Mouse (Mus musculus) midbrain, postnatal 0 days (tissue): ENCODE results near the gene Dbp. TPM values are rescaled to one million over a fixed set of nuclear protein-coding genes. Genes with fewer than 3 reads are reported as not detected.

Experiments
- ATAC-seq: fragments of 200-750 bp; cut with Nextera tagmentation; 2 replicates; pipeline ENCODE4 v1.8.0; 2017; ENCODE audit warnings: moderate number of reproducible peaks, mild to moderate bottlenecking, moderate TSS enrichment, moderate library complexity; ENCODE audit not compliant: low FRiP score
- DNase-seq: peaks from one replicate; pipeline ENCODE4 v3.0.0-alpha.2; 2015; ENCODE audit warnings: low spot score
- H3K27ac ChIP-seq: fragments of 300-500 bp; sonication (generic); 2 replicates; pipeline ENCODE4 v1.5.1; 2014; ENCODE audit warnings: low read depth, mild to moderate bottlenecking, low read length, mixed read lengths
- H3K27me3 ChIP-seq: fragments of 300-500 bp; sonication (generic); 2 replicates; pipeline ENCODE4 v1.6.1; 2014; ENCODE audit warnings: low read length, control low read depth, mixed read lengths; ENCODE audit not compliant: insufficient read depth
- H3K36me3 ChIP-seq: fragments of 300-500 bp; sonication (generic); 2 replicates; pipeline ENCODE4 v1.6.1; 2014; ENCODE audit warnings: low read length, control low read depth, mixed read lengths; ENCODE audit not compliant: insufficient read depth
- H3K4me1 ChIP-seq: fragments of 300-500 bp; sonication (generic); 2 replicates; pipeline ENCODE4 v1.6.1; 2014; ENCODE audit warnings: mild to moderate bottlenecking, control low read depth, antibody characterized with exemption, low read length, mixed read lengths; ENCODE audit not compliant: insufficient read depth
- H3K4me2 ChIP-seq: fragments of 300-500 bp; sonication (generic); 2 replicates; pipeline ENCODE4 v1.6.1; 2014; ENCODE audit warnings: low read depth, mild to moderate bottlenecking, low read length, mixed read lengths; ENCODE audit not compliant: poor library complexity, severe bottlenecking
- H3K4me3 ChIP-seq: fragments of 300-500 bp; sonication (generic); 2 replicates; pipeline ENCODE4 v1.5.1; 2014; ENCODE audit warnings: low read depth, mild to moderate bottlenecking, low read length, moderate library complexity
- H3K9ac ChIP-seq: fragments of 300-500 bp; sonication (generic); replicated peaks from 2 replicates; pipeline ENCODE4 v1.6.1; 2014; ENCODE audit warnings: mild to moderate bottlenecking, low read length, moderate library complexity, mixed read lengths; ENCODE audit not compliant: poor library complexity, severe bottlenecking
- H3K9me3 ChIP-seq: fragments of 300-500 bp; sonication (generic); 2 replicates; pipeline ENCODE4 v1.6.1; 2016; ENCODE audit warnings: low read length, control low read depth
- CTCF ChIP-seq: IDR thresholded peaks from 2 replicates; pipeline ENCODE4 v1.5.1; 2016; ENCODE audit warnings: antibody characterized with exemption, mild to moderate bottlenecking
- WGBS: fragments of 180-500 bp; shearing (Covaris S2); extraction: QIAGEN DNeasy Blood & Tissue Kit; methylation state at CpG from one replicate; pipeline ENCODE4 v1.1.7; 2014; 5-methylcytosine and 5-hydroxymethylcytosine counted together
- polyA plus RNA-seq: library from polyadenylated mRNA; unstranded; fragments of >200 nt; fragmentation: Nextera tagmentation; extraction: Ambion mirVana; gene quantifications from 2 replicates; pipeline ENCODE4 v1.2.1, GENCODE M21; 2015
- total RNA-seq: library from RNA; depleted of rRNA; stranded (reverse); fragments of >200 nt; gene quantifications from 2 replicates; pipeline ENCODE4 v1.2.3, GENCODE M21; 2014

Gene Dbp
- total and polyA plus RNA-seq, 2 experiments from 2014 or later: 4.6 to 9.6 TPM

DNA sequence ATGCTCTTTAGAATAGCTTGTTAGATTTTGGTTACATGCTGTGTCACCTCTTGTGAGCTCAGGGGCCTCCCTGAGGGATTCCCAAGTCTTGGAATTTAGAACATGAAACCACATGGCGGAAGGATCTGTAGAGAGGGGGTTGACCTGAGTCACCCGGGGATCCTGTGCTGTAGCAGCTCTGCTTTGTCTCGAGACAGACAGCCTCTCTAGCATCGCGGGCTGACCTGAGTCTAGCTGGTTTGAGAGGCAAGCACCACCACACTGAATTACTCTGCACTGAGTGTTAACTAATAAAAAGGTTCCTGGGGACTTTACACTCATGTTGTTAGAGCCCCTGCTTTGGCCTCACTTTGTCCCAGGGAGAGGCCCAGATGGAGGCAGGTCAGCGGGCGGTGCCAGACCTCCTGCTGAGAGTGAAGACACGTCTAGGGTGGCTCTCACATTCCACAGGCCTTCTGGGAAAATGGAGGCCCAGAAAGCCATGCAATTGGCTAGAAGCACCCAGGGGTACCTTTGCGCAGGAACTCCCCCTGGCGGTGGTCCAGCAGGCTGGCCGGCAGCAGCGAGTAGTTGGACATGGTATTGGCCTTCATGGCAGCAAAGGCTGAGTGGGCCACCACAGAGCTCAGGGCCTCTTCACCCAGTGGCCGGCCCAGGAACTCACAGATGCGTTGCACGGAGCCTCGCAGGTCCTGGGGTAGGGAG lies 26.0 kb downstream of the Dbp start:
- peak; percentile 64 for TF ChIP-seq CTCF
- 18% methylated on average over 16 of the region's 16 CpGs for WGBS
- peaks cover 5% of the 10 kb centered on the region for H3K36me3 ChIP-seq
- no peak overlapping the region for H3K9ac ChIP-seq
- no peak overlapping the region for H3K4me2 ChIP-seq
- H3K4me1 ChIP-seq: no peaks in the 10 kb centered on the region
- no peaks in the 10 kb centered on the region for H3K9me3 ChIP-seq
- no peaks in the 10 kb centered on the region for H3K27me3 ChIP-seq
- no peak overlapping the region for H3K4me3 ChIP-seq
- ATAC-seq: no peak
- no peak for DNase-seq
- no peak overlapping the region for H3K27ac ChIP-seq

GRCm38 (mm10) chr7:45733477-45733876 lies 28.6 kb downstream of the Dbp start:
- DNase-seq: no peak
- H3K4me1 ChIP-seq: no peaks in the 10 kb centered on the region
- H3K4me3 ChIP-seq: no peak overlapping the region
- no peaks in the 10 kb centered on the region for H3K9me3 ChIP-seq
- H3K36me3 ChIP-seq: no peaks in the 10 kb centered on the region
- no peak for ATAC-seq
- 86% methylated on average over 5 of the region's 5 CpGs for WGBS
- H3K4me2 ChIP-seq: no peak overlapping the region
- no peak for TF ChIP-seq CTCF
- no peak overlapping the region for H3K9ac ChIP-seq
- no peak overlapping the region for H3K27ac ChIP-seq
- H3K27me3 ChIP-seq: no peaks in the 10 kb centered on the region

DNA sequence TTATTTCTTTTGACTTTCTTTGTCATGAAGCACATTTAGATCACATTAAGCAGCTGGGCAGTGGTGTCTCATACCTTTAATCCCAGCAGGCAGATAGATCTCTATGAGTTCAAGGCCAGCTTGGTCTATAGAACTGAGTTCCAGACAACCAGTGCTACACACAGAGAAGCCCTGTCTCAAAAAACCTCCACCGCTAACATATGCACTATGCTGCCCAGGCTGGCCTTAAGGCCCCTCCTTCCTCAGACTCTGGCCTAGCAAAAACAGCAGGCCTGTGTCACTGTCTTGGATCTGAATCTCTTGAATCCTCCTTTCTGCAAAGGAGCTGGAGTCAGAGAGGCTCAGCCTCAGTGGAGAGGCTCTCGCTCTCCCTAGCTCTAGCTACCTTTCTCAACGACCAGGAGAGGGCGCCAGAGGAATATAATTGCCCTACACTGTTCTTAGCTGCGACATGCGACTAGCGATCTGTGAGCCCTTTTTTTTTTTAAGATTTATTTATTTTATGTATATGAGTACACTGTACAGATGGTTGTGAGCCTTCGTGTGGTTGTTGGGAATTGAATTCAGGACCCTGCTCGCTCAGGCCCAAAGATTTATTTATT lies 34.4 kb downstream of the Dbp start:
- H3K9ac ChIP-seq: no peak overlapping the region
- H3K27ac ChIP-seq: no peak overlapping the region
- no peaks in the 10 kb centered on the region for H3K27me3 ChIP-seq
- H3K4me2 ChIP-seq: no peak overlapping the region
- no peaks in the 10 kb centered on the region for H3K9me3 ChIP-seq
- peak; percentile 87 for DNase-seq
- H3K4me3 ChIP-seq: no peak overlapping the region
- WGBS: 9% methylated on average over 9 of the region's 9 CpGs
- no peaks in the 10 kb centered on the region for H3K36me3 ChIP-seq
- H3K4me1 ChIP-seq: no peaks in the 10 kb centered on the region
- peak; percentile 83; the same call in 1 of the 2 replicates for ATAC-seq
- TF ChIP-seq CTCF: peak; percentile 87

GRCm38 (mm10) chr7:45739820-45740219 lies 34.9 kb downstream of the Dbp start:
- no peaks in the 10 kb centered on the region for H3K9me3 ChIP-seq
- ATAC-seq: no peak
- H3K27me3 ChIP-seq: no peaks in the 10 kb centered on the region
- DNase-seq: no peak
- H3K4me2 ChIP-seq: no peak overlapping the region
- no peak for TF ChIP-seq CTCF
- H3K36me3 ChIP-seq: no peaks in the 10 kb centered on the region
- no peak overlapping the region for H3K9ac ChIP-seq
- 68% methylated on average over 10 of the region's 10 CpGs for WGBS
- no peaks in the 10 kb centered on the region for H3K4me1 ChIP-seq
- no peak overlapping the region for H3K4me3 ChIP-seq
- H3K27ac ChIP-seq: no peak overlapping the region

DNA sequence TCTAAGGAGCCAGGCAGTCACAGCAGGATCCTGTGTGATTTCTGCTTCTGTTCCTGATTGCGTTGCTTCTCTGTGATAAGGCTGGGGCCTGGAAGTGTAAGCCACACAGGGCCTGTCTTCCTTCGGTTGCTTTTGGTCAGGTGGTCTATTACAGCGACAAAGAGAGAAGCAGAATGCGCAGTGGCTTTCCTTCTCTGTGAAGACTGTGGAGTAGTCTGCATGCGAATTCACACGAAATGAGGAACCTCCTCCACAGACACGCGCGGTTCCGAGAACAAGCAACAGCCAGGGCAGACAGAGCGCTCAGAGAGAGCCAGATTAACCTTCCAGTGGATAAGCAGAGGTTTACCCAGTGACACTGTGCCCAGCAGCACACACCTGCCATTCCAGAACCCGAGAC lies 36.4 kb downstream of the Dbp start:
- H3K36me3 ChIP-seq: no peaks in the 10 kb centered on the region
- H3K27ac ChIP-seq: no peak overlapping the region
- H3K27me3 ChIP-seq: no peaks in the 10 kb centered on the region
- WGBS: 85% methylated on average over 12 of the region's 12 CpGs
- DNase-seq (no peak), ATAC-seq (no peak)
- H3K4me3 ChIP-seq: no peak overlapping the region
- H3K9ac ChIP-seq: no peak overlapping the region
- no peaks in the 10 kb centered on the region for H3K4me1 ChIP-seq
- H3K9me3 ChIP-seq: no peaks in the 10 kb centered on the region
- H3K4me2 ChIP-seq: no peak overlapping the region
- no peak for TF ChIP-seq CTCF

GRCm38 (mm10) chr7:45741777-45742176 lies 36.9 kb downstream of the Dbp start:
- Histone ChIP-seq H3K4me1 (no peaks in the 10 kb centered on the region), H3K27me3 (no peaks in the 10 kb centered on the region), H3K9me3 (no peaks in the 10 kb centered on the region), H3K36me3 (no peaks in the 10 kb centered on the region), H3K4me2 (peak overlapping the region; percentile 18; the same call in 1 of the 2 replicates), H3K9ac (no peak overlapping the region), H3K27ac (no peak overlapping the region), H3K4me3 (no peak overlapping the region)
- ATAC-seq (no peak), DNase-seq (no peak)
- WGBS: 41% methylated on average over 11 of the region's 11 CpGs
- no peak for TF ChIP-seq CTCF
